Mouse (Mus musculus): ENCODE results near the gene Atp2b1. TPM values are rescaled to one million over a fixed set of nuclear protein-coding genes. Genes with fewer than 3 reads are reported as not detected.

Gene Atp2b1
- total RNA-seq (2021): 10 to 100 TPM; 50.1 to 57.9 TPM
- long read RNA-seq, experiment 1, full-length matches to known transcripts: 1 of 41 reads
- long read RNA-seq, experiment 1, partial matches to known transcripts: 23 of 41 reads
- long read RNA-seq, experiment 1, other reads (novel, unspliced or antisense): 17 of 41 reads
- long read RNA-seq, experiment 2, partial matches to known transcripts: 2 of 5 reads
- long read RNA-seq, experiment 2, other reads (novel, unspliced or antisense): 3 of 5 reads

DNA sequence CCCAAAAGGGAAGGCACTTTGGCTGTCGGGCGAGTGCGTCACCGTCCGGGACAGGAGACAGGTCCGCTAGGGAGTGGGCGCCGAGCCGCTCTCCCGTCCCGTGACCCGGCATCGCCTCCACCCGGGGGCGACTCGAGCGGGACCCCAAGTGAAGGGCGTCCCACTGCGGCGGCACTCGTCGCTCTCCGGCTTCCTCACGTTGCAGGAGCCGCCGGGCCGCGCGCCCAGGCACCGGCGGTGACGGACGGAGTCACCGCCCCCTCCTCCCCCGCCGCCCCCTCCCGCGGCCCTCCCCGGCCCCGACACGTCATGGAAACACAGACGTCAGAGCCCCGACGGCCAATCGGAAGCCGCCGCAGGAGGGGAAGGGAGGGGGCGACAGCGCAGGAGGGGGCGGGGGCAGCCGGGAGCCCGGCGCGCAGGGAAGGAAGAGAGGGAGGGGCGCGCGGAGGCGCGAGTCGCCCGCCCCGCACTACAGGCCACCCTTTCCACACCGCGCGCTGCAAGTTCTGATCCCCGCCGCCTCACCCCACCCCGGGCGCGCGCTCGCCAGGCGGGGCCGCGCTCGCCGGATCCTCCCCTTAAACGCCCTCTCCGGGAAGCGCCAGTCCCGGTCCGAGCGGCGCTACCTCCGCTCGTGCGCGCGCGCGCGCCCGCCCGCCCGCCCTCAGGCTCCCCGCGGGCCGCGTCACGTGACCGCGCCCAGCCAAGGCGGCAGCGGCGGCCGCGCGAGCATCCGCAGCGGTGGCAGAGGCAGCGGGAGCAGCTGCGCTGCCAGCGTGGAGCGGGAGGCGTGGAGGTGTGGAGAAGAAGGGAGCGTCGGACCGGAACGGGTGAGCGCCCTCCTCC, at the start of gene Atp2b1:
TSS of gene Atp2b1 (plus strand) at position 446 of the 849 bp plus-strand sequence.
- peak; percentile 96 to 97 for DNase-seq

DNA sequence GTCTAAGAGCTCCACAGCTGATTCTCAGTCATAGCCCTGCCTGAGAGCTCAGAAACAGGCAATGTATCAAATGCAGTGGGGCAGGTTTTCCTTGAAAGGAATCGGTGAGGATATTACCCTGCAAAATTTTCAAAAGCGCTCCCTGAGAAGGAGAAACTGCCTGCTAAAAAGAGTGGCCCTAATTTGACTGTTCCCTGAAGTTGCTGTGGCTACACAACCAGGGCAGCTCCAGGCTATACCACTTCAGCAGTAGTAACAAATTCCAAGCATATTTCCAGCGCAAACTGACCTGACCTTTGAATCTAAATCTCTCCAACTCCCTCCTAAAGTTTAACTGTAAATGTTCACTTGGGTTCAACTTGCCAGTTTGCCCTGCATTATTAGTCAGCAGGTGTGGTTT, 49.4 kb upstream of the Atp2b1 start:
- no peak for DNase-seq

DNA sequence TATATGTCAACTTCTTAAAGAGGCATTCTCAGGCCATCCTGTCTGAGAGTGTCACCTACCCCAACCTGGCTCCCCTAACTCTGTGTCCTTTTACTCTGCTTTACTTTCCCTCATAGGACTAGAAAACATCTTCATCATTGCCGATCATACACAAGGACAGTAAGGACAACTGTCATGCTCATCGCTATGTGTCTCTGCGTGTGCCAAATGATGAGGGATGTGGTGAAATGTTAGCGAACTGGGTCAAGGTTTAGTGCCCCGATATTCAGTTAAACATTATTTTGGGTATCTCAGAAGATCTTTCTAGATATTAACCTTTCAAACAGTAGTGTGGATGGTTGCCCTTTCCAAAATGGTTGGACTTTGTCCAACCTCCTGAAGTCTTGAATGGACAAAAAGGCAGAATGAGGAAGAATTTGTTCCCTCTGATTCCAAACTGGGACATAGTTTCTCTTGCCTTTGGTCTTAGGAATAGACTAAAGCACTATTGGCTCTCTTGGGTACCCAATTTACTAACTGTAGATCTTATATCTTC, 47.3 kb upstream of the Atp2b1 start:
- peak; percentile 7 to 12 for DNase-seq

DNA sequence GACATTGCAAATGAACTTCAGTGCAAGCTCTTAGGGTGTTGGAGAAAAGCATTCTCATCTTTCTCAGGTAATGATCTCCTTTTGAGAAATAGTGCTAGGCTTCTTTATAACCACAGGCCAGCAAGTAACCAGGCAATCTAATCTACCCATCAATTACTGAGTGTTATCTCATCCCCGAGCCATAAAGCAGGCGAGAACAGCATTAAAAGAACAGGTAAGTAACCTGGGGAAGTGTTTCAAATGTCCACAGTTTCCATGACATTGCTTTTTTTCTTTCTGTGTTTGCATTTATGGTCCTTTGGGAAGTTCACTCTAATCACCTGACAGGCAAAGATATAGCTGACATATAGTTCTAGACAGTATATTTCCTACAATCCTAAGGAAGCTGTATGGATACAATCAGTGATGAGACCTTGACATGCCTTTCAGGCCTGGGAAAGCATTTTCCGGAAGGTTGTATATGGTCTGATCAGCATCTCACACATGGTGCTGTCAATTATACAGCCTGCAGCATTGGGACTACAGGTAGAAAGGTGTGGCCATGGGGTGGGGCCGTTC, 45.8 kb upstream of the Atp2b1 start:
- DNase-seq: no peak

DNA sequence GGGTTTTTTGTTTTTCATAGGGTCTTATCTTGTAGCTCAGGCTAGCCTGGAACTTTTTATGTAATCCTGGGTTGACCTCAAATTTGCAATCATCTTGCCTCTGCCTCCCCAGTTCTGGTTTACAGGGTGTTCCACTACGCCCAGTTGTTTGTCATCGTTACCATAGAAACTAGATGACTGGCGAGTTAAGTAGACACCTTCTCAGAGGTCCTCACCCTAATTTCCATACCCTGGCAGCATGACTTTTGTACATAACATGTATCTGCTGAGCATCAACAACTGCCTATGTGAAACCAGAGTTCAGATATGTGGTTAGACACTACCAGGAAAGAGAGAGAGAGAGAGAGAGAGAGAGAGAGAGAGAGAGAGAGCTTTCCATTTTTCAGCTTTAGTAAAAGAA, 36.4 kb upstream of the Atp2b1 start:
- no peak for DNase-seq

DNA sequence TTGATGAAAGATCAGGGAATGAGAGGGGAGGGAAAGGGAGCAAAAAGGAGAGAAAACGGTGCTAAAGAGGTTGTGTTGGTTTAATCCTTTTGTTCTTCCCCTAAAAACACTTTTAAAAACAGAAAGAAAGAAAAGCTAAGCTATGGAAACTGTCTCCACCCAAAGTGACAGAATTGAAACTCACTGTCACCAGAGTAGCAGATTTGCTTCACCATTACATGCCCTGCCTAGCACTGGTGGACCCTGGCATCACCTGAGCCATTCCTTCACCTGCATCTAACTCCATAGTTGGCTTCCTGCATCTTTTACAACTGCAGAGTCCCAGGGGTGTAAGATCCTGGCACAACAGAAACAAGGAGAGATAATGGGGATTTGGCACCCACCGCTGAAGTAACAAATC, 35.6 kb upstream of the Atp2b1 start:
- DNase-seq: no peak

DNA sequence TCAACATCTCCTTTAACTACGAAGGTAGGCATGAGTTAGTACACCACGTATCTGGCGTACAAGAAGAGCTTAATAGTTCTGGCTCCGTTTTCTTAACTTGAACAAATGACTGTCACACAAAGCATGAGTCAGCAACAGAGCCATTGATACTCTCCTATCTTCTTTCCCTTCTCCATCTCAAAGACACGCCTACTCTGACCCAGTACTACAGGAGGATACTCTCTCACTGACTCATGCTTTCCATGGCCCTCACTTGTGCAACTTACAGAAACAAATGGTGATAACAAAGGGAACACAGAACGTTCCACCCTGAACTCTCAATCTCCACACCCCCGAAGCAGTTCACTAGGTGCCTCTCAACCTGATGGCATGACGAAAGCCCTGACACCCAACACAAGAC, 34.1 kb upstream of the Atp2b1 start:
- DNase-seq: peak; percentile 50

DNA sequence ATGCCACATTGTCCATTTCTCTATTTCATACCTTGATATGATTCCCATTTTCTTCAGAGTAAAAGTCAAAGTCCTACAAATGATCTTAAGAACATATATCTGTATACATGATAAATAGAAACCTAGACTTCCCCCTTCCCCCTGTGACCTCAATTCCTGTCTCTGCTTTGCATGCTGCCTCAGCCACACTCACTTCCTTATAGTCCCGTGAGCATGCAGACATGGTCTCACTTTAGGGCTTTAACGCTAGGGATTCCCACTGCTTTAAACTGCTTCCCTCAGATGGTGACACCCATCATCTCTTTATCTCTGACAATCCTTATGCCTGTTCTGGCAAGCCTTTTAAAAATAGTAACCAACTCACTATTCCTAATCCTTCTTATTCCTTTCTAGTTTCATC, 33.5 kb upstream of the Atp2b1 start:
- DNase-seq: peak in 1 of 2 experiments; percentile 4

DNA sequence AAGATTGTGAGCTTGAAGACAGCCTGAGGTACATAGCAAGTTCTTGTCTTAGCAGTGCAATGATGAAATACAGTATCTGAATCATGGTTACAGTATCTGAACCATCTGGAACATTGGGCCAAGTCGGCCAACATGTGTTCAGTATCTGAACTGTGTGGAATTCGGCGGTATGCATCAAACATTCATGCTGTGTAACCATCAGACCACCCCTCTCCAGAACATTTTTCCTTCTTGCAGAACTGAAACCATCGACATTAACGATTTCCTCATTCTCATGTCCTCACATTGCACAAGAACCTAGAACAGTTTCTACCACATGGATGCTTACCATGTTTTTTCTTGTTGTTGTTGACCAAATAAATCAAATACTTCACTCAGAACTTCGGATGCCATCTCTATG, 32.7 kb upstream of the Atp2b1 start:
- no peak for DNase-seq

DNA sequence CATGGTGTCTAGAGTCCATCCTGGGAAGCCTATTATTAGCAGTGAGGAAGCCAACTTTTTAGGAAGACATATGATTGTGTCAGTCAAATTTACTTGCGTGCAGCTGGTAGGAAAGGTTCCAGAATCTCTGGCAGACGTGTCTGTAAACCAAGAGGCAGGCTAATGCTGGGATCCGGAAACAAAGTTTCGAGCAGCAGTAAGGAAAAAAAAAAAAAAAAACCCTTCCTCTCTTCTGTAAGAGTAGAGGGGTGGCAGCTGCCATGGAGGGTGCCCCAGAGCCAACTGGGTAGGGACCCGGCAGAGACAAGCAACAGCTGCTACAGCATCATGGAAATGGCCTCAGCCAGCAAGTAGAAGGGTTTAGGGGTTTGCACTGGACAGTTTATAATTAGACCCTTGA, 31.6 kb upstream of the Atp2b1 start:
- DNase-seq: no peak

DNA sequence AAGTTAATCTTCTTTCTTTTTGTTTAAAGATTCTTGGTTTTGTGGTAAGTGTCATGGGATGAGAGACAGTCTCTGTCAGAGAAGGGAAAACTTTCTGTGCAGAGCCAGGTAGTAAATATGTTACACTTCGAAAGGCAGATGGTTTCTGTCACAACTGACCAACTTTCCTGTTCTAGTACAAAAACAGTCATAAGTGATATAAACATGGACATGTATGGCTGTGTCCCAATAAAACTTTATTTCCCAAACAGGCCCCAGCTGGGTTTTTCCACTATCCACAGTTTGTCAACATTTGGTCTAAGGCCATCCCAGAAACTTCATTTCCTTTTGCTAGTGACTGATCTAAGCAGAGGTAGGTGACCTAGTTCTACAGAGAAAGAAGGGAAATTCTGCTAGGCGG, 29.8 kb upstream of the Atp2b1 start:
- DNase-seq: no peak

DNA sequence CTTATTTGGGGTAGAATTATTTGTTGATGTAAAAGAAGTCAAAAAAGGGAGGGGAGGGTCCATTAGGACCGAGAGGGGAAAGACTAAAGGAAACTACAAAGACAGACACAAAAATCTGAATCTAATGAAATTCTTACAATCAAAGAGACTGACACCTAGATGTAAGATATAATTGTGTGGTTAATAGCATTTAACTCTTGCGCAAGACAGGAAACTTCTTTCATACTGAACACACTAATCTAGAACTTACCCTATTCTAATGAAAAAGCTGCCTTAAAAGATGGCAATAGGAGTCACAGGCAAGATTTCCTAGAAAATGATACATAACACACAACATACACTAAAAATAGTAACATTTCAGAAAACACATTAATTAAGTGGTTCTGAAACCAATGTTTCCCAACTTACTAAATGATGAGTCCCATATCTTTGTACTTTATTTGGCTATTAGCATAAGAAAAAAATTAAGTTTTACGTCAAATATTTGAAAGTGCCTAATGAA, 27.4 kb upstream of the Atp2b1 start:
- DNase-seq: no peak

DNA sequence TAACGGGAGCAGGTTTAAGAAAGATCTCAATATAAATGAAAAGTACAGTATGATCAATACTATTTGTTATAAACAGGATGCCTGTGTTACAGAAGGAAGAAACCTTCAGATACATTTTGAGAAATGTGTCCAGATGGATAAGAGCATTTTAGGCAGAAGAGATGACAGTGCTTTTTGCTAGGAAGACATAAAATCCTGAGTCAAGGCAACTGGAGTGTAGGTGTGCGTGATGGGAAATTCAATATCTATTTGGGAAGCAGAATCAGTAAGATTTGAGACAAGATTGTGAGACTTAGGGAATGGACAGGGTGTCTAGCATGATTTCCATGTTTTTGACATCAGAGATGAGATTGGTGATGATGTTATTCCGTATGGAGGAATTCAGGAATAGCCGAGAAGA, 22.8 kb upstream of the Atp2b1 start:
- DNase-seq: no peak

DNA sequence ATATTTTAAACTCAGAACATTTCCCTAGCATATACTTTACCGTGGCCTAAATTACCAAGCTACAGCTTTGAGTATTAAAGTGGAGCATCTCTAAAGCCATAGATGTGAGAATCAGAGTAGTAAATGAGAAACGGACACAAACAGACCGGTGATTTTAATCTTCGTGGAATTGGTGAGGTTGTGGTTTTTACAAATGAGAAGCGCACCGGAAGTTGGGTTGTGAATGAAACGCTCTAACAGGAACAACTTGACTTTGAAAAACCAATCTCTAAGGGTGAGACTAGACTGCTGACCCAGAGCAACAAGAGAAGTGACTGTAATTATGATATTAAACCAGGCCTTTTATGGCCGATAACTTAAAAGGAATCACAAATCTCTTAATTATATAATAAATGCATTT, 16.7 kb upstream of the Atp2b1 start:
- DNase-seq: no peak

DNA sequence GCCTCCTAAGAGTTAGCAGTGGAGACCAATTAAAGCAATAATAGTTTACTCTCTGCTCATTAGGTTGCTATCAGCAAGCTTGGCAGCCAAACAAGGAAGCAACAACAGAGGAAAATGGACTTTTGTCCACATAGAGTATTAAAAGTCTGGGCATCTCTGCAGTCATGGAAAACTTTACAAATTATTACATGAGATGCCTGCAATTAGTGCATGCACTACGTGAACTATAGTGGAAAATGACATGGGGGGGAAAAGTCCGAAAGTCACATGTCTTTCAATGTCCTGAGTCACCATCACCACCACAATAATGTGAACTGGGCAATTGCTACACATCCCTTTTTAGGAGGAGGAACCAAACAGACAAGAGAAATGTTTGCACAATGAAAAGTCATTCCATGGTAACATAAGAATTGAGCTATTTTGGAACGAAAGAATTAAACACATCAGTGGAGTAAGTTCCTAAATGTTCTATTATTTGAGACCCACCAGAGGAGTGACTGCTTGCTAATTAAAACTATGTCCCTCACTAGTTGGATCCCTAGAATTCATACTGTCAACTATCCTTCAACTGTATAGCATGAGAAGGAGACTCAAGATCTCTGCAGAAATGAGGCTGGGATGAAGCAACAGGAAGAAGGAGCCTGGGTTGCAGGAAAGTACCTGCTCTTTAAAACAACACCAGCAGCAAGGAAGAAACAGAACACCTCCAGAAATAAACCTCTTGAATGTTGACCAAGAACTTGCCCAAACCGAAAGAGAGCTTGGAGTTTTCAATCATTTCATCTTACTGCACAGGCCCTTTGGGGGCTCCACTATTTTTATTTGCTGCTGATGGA, 16.1 kb upstream of the Atp2b1 start:
- no peak for DNase-seq

DNA sequence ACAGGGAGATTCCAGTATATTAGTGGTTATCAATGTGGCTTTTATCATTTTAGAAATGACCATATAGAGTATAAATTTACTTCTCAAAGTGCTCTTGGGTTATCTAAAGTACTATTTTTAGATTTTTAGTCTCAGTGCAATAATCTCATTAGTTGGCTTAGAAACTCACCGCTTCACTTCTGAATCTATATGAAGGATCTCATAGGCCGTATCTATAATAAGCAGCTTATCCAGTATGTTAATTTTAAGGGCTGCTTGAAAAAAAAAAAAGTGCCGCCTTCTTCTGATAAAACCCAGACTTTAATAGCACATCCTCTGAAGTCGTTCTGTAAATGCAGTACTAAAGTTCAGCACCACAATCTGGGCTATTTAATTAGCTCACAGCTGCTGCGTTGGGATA, 12.7 kb upstream of the Atp2b1 start:
- no peak for DNase-seq

DNA sequence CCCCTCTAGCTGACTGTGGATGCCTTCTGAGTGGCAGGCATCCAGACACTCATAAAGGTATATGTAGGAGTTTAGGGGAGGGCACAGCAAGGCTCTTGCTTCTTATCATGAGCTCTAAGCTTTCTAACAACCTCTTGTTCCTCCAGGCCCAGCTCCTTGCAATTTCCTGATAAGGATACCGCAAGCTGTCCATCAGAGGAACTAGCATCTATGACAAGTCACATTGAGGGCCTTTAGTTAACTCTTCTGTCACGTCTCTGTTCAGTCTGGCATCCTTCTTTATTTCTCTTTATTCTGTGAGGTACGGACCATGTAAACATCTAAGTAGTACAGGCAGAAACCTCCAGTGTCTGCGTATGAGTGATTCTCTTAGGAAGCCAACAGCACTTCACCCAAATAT, 8.2 kb upstream of the Atp2b1 start:
- DNase-seq: no peak

DNA sequence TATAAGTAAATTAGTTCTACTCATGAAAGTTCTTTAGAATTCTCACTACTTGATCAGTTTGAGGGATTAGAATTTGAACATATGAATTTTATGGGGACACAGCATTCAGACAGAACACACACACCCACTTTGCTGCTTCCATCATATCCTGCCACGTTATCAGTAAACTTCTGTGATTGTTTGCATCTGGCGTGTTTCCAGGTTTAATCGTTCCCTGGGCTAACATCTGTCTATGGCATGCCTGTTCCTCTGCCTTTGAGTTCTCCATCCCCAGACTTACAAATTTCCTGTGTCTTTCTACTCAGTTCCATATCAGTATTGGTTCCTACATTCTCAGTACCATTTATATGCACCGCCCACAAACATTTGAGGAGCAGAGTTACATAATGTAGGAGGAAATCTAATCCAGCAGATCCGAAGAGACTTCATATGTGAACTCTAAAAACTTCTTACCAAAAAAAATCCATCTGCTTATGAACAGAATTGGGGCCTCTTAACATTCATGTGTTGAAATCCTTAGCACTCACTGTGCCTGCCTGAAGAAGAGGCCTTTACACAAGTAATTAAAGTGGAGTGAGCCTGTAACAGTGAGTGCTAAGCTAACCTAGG, 7.2 kb upstream of the Atp2b1 start:
- no peak for DNase-seq

DNA sequence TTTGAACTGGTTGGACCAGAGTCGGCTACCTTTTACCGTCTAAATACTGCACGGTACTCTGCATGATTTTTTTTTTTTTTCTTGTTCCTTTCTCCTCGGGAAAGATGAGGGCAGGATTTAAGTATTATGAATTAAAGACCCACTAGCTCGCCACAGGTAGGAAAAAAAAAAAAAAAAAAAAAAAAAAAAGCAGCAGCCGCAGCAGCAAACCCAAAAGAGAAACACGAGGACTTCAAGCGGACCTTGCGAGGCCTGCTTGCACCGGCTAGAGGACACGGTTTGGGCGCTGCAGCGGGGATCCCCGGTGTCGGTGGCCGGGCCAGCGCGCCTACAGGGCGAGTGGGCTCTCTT, 621 bp upstream of the Atp2b1 start:
- DNase-seq: no peak

DNA sequence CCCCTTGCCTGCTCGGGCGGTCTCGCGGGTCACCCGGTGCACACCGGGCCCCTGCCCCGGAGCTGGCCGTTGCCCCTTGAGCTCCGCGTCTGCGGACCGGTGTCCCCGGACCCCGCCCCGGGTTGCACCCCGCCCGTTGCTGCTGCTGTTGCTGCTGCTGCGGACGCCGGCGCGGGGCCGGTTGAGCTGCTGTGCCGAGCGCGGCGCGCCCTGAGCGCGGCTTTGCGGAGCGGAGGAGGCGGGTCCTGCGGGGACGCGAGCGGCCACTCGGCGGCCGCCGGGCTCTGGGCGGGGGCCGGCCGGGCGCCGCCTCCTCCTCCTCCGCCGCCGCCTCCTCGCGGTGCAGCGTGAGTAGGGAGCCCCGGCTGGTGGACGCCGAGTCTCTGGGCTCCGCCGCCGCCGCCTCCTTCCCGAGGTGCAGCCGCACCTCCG, 620 bp downstream of the Atp2b1 start:
- DNase-seq: peak; percentile 90 to 94

DNA sequence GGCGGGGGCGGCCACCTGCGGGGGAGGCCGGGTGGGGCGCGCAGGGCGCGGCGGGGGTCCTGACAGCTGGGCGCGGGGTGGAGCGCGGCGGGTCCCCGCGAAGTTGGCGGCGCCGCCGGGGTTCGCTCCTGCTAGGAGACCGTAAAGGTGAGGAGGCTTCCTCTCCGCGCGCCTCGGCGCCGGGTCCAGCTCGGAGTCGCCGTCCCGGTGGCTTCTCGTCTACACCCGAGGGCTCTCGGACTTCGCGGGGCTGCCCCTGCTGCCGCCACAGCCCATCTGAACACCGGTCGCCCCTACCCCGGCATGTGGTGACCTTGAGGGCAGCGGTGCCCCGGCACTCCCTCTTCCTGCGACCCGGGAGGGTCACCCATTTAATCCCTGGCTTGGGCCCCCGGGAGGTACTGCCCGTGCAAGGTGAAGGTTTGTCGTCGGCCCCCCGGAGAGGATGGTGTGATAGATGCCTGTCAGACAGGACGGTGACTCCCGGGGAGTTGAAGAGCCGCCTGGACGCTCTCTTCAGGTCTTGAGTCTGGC, 1.3 kb downstream of the Atp2b1 start:
- DNase-seq: peak; percentile 50 to 54
